Mouse (Mus musculus) liver, adult 2 months (tissue): ENCODE results near the gene Ptcd2. TPM values are rescaled to one million over a fixed set of nuclear protein-coding genes. Genes with fewer than 3 reads are reported as not detected.

Experiments
- DNase-seq: peaks from one replicate; pipeline ENCODE4 v3.0.0-alpha.2; 2011; ENCODE audit warnings: low read depth, low spot score; ENCODE audit errors: extremely low read depth
- H3K27ac ChIP-seq: fragments of 200-500 bp; replicated peaks from 2 replicates; pipeline ENCODE4 v1.5.1; 2012; ENCODE audit warnings: low read depth, mild to moderate bottlenecking, control low read depth, inconsistent platforms, low read length; ENCODE audit not compliant: insufficient read depth
- H3K27me3 ChIP-seq: fragments of 200-500 bp; 2 replicates; pipeline ENCODE4 v1.6.1; 2012; ENCODE audit warnings: mild to moderate bottlenecking, moderate library complexity, low read length, inconsistent platforms; ENCODE audit not compliant: control insufficient read depth, insufficient read depth
- H3K36me3 ChIP-seq: fragments of 200-500 bp; 2 replicates; pipeline ENCODE4 v1.6.1; 2012; ENCODE audit warnings: low read length, inconsistent platforms; ENCODE audit not compliant: control insufficient read depth, insufficient read depth
- H3K4me1 ChIP-seq: fragments of 200-500 bp; 2 replicates; pipeline ENCODE4 v1.6.1; 2011; ENCODE audit warnings: low read length; ENCODE audit not compliant: control insufficient read depth, insufficient read depth
- H3K4me3 ChIP-seq: fragments of 200-500 bp; 2 replicates; pipeline ENCODE4 v1.5.1; 2011; ENCODE audit warnings: low read depth, mild to moderate bottlenecking, control low read depth, low read length, moderate library complexity; ENCODE audit not compliant: insufficient read depth
- H3K79me2 ChIP-seq: fragments of 200-500 bp; 2 replicates; pipeline ENCODE4 v1.6.1; 2012; ENCODE audit warnings: inconsistent platforms, mild to moderate bottlenecking, low read length, moderate library complexity; ENCODE audit not compliant: control insufficient read depth, insufficient read depth
- H3K9ac ChIP-seq: fragments of 200-500 bp; 2 replicates; pipeline ENCODE4 v1.6.1; 2012; ENCODE audit warnings: low read depth, mild to moderate bottlenecking, control low read depth, inconsistent platforms, low read length
- CTCF ChIP-seq: fragments of 200-500 bp; IDR thresholded peaks from 2 replicates; pipeline ENCODE4 v1.5.1; 2011; ENCODE audit warnings: low read depth, low read length, control low read depth
- POLR2A ChIP-seq: fragments of 200-500 bp; IDR thresholded peaks from 2 replicates; pipeline ENCODE4 v1.6.1; 2011; ENCODE audit warnings: low read length, control low read depth; ENCODE audit not compliant: insufficient read depth; ENCODE audit errors: extremely low read depth
- WGBS: fragments of 180-500 bp; shearing (Covaris S2); methylation state at CpG from one replicate; pipeline ENCODE4 v1.1.7; 2018; 5-methylcytosine and 5-hydroxymethylcytosine counted together
- polyA plus RNA-seq: library from polyadenylated mRNA; depleted of rRNA; stranded (reverse); fragments of >200 nt; gene quantifications from 2 replicates; pipeline ENCODE4 v1.2.3, GENCODE M21; 2012
- total RNA-seq: library from RNA; depleted of rRNA; stranded (reverse); fragments of >200 nt; gene quantifications from 2 replicates; pipeline ENCODE4 v1.2.3, GENCODE M21; 2014

The Ptcd2 gene
- total and polyA plus RNA-seq, 2 experiments: 16.4 to 30.3 TPM

GRCm38 (mm10) chr13:99363866-99364265 is 19.4 kb upstream of the Ptcd2 start:
- Histone ChIP-seq H3K4me1 (no peaks in the 10 kb centered on the region), H3K4me3 (no peak overlapping the region), H3K27me3 (no peaks in the 10 kb centered on the region), H3K79me2 (no peaks in the 10 kb centered on the region), H3K9ac (no peak overlapping the region), H3K36me3 (peaks cover 25% of the 10 kb centered on the region), H3K27ac (no peak overlapping the region)
- TF ChIP-seq CTCF: no peak
- TF ChIP-seq POLR2A: no peak
- DNase-seq: no peak
- 92% methylated on average over 4 of the region's 4 CpGs for WGBS

- Histone ChIP-seq H3K27me3 (no peaks in the 10 kb centered on the region), H3K79me2 (no peaks in the 10 kb centered on the region; the same call in 1 of the 2 replicates), H3K4me3 (no peak overlapping the region), H3K27ac (no peak overlapping the region), H3K9ac (no peak overlapping the region), H3K4me1 (peaks cover under 1% of the 10 kb centered on the region; the same call in 1 of the 2 replicates), H3K36me3 (peaks cover 13% of the 10 kb centered on the region)
- TF ChIP-seq POLR2A (no peak), CTCF (no peak)
- 94% methylated on average over 14 of the region's 14 CpGs for WGBS
- DNase-seq: no peak
These were observed 14.4 kb upstream of the Ptcd2 start for GRCm38 (mm10) chr13:99358921-99359320.

GRCm38 (mm10) chr13:99356428-99357265 is 12.1 kb upstream of the Ptcd2 start:
- Histone ChIP-seq H3K27ac (no peak overlapping the region), H3K4me3 (no peak overlapping the region), H3K36me3 (no peaks in the 10 kb centered on the region), H3K27me3 (no peaks in the 10 kb centered on the region), H3K4me1 (peaks cover 2% of the 10 kb centered on the region; the same call in 1 of the 2 replicates), H3K79me2 (no peaks in the 10 kb centered on the region; the same call in 1 of the 2 replicates), H3K9ac (no peak overlapping the region)
- TF ChIP-seq CTCF: no peak
- no peak for TF ChIP-seq POLR2A
- 78% methylated on average over 9 of the region's 9 CpGs for WGBS
- DNase-seq: no peak

- H3K79me2 ChIP-seq: no peaks in the 10 kb centered on the region; the same call in 1 of the 2 replicates
- TF ChIP-seq CTCF (no peak), POLR2A (no peak)
- no peaks in the 10 kb centered on the region for H3K36me3 ChIP-seq
- WGBS: 91% methylated on average over 7 of the region's 7 CpGs
- H3K27ac ChIP-seq: no peak overlapping the region
- H3K4me1 ChIP-seq: peaks cover 2% of the 10 kb centered on the region; the same call in 1 of the 2 replicates
- no peak for DNase-seq
- H3K9ac ChIP-seq: no peak overlapping the region
- H3K27me3 ChIP-seq: no peaks in the 10 kb centered on the region
- no peak overlapping the region for H3K4me3 ChIP-seq
These were observed 11.4 kb upstream of the Ptcd2 start for GRCm38 (mm10) chr13:99355861-99356260.

GRCm38 (mm10) chr13:99355072-99355471 is 10.6 kb upstream of the Ptcd2 start:
- H3K36me3 ChIP-seq: no peaks in the 10 kb centered on the region
- no peak overlapping the region for H3K9ac ChIP-seq
- TF ChIP-seq POLR2A: no peak
- TF ChIP-seq CTCF: no peak
- no peaks in the 10 kb centered on the region; the same call in 1 of the 2 replicates for H3K79me2 ChIP-seq
- no peak overlapping the region for H3K27ac ChIP-seq
- H3K4me1 ChIP-seq: peaks cover 2% of the 10 kb centered on the region; the same call in 1 of the 2 replicates
- no peak for DNase-seq
- no peak overlapping the region for H3K4me3 ChIP-seq
- WGBS: 93% methylated on average over 6 of the region's 6 CpGs
- H3K27me3 ChIP-seq: no peaks in the 10 kb centered on the region

- no peak for TF ChIP-seq CTCF
- TF ChIP-seq POLR2A: no peak
- Histone ChIP-seq H3K9ac (peak overlapping the region; percentile 57), H3K27ac (peak overlapping the region; percentile 84), H3K79me2 (no peaks in the 10 kb centered on the region; the same call in 1 of the 2 replicates), H3K27me3 (no peaks in the 10 kb centered on the region), H3K36me3 (no peaks in the 10 kb centered on the region), H3K4me1 (peaks cover 2% of the 10 kb centered on the region; the same call in 1 of the 2 replicates), H3K4me3 (peak overlapping the region; percentile 44)
- WGBS: 7% methylated on average over 7 of the region's 7 CpGs
- DNase-seq: no peak
These were observed 9.0 kb upstream of the Ptcd2 start for GRCm38 (mm10) chr13:99353490-99353851.
